Mouse (Mus musculus) hindbrain, embryonic 10.5 days (tissue): ENCODE data around the gene Fmo5. TPM values are rescaled to one million over a fixed set of nuclear protein-coding genes. Genes with fewer than 3 reads are reported as not detected.

Experiments
- DNase-seq: peaks from one replicate; pipeline ENCODE4 v3.0.0-alpha.2; 2017; ENCODE audit warnings: low spot score
- H3K27ac ChIP-seq: fragments of 300-500 bp; sonication (generic); 2 replicates; pipeline ENCODE4 v1.5.1; 2016; ENCODE audit warnings: mild to moderate bottlenecking, moderate library complexity
- H3K27me3 ChIP-seq: fragments of 300-500 bp; sonication (generic); 2 replicates; pipeline ENCODE4 v1.6.1; 2016; ENCODE audit warnings: mild to moderate bottlenecking; ENCODE audit not compliant: poor library complexity, insufficient read depth, severe bottlenecking
- H3K36me3 ChIP-seq: fragments of 300-500 bp; sonication (generic); 2 replicates; pipeline ENCODE4 v1.6.1; 2016; ENCODE audit warnings: mild to moderate bottlenecking, moderate library complexity
- H3K4me1 ChIP-seq: fragments of 300-500 bp; sonication (generic); replicated peaks from 2 replicates; pipeline ENCODE4 v1.6.1; 2016; ENCODE audit warnings: mild to moderate bottlenecking
- H3K4me3 ChIP-seq: fragments of 300-500 bp; sonication (generic); 2 replicates; pipeline ENCODE4 v1.5.1; 2016; ENCODE audit warnings: mild to moderate bottlenecking, moderate library complexity
- H3K9me3 ChIP-seq: fragments of 300-500 bp; sonication (generic); 2 replicates; pipeline ENCODE4 v1.6.1; 2016; ENCODE audit warnings: mild to moderate bottlenecking, moderate library complexity
- WGBS: fragments of 180-500 bp; shearing (Covaris S2); methylation state at CpG from one replicate; pipeline ENCODE4 v1.1.7; 2016; 5-methylcytosine and 5-hydroxymethylcytosine counted together
- polyA plus RNA-seq: library from polyadenylated mRNA; unstranded; fragments of >200 nt; fragmentation: Nextera tagmentation; extraction: Ambion mirVana; gene quantifications from 2 replicates; pipeline ENCODE4 v1.2.1, GENCODE M21; 2016

Fmo5 gene
- 0.50 and 0.76 TPM in 2 replicates for polyA plus RNA-seq

GRCm38 (mm10) chr3:97628391-97629001 is at the start of gene Fmo5:
TSS of gene Fmo5 (plus strand) at chr3:97628804.
- Histone ChIP-seq H3K9me3 (no peaks in the 10 kb centered on the region), H3K4me3 (peak within 1 kb of the TSS; percentile 47), H3K36me3 (no peaks in the 10 kb centered on the region), H3K27me3 (no peaks in the 10 kb centered on the region), H3K4me1 (peaks cover 9% of the 10 kb centered on the region), H3K27ac (peak within 1 kb of the TSS; percentile 64)
- DNase-seq, result peak; percentile 34
- WGBS, result 5% methylated on average over 18 of the region's 18 CpGs

GRCm38 (mm10) chr3:97585383-97586160 is 43.0 kb upstream of the Fmo5 start:
- Histone ChIP-seq H3K4me3 (no peak overlapping the region), H3K27ac (no peak overlapping the region), H3K27me3 (no peaks in the 10 kb centered on the region), H3K9me3 (no peaks in the 10 kb centered on the region), H3K36me3 (peaks cover 72% of the 10 kb centered on the region), H3K4me1 (peaks cover 7% of the 10 kb centered on the region; the same call in 1 of the 2 replicates)
- 70% methylated on average over 18 of the region's 18 CpGs for WGBS
- DNase-seq, result peak; percentile 81

GRCm38 (mm10) chr3:97587656-97588055 is 40.9 kb upstream of the Fmo5 start:
- 79% methylated on average over 9 of the region's 9 CpGs for WGBS
- H3K4me1 ChIP-seq, result peaks cover 7% of the 10 kb centered on the region; the same call in 1 of the 2 replicates
- H3K9me3 ChIP-seq, result no peaks in the 10 kb centered on the region
- no peak overlapping the region for H3K4me3 ChIP-seq
- DNase-seq, result peak; percentile 3
- peaks cover 71% of the 10 kb centered on the region for H3K36me3 ChIP-seq
- no peak overlapping the region for H3K27ac ChIP-seq
- no peaks in the 10 kb centered on the region for H3K27me3 ChIP-seq

- Histone ChIP-seq H3K27me3 (no peaks in the 10 kb centered on the region), H3K9me3 (no peaks in the 10 kb centered on the region), H3K4me3 (no peak overlapping the region), H3K36me3 (peaks cover 68% of the 10 kb centered on the region), H3K4me1 (peaks cover 7% of the 10 kb centered on the region; the same call in 1 of the 2 replicates), H3K27ac (no peak overlapping the region)
- WGBS, result 61% methylated on average over 8 of the region's 8 CpGs
- DNase-seq, result no peak
Measured at GRCm38 (mm10) chr3:97590699-97591098, 37.9 kb upstream of the Fmo5 start.

GRCm38 (mm10) chr3:97593089-97593488 is 35.5 kb upstream of the Fmo5 start:
- Histone ChIP-seq H3K36me3 (peaks cover 64% of the 10 kb centered on the region), H3K9me3 (no peaks in the 10 kb centered on the region), H3K27ac (no peak overlapping the region), H3K27me3 (no peaks in the 10 kb centered on the region), H3K4me3 (no peak overlapping the region), H3K4me1 (no peaks in the 10 kb centered on the region)
- WGBS, result 93% methylated on average over 5 of the region's 5 CpGs
- no peak for DNase-seq

GRCm38 (mm10) chr3:97594140-97594539 is 34.5 kb upstream of the Fmo5 start:
- peaks cover 61% of the 10 kb centered on the region for H3K36me3 ChIP-seq
- DNase-seq, result no peak
- H3K9me3 ChIP-seq, result no peaks in the 10 kb centered on the region
- H3K4me1 ChIP-seq, result no peaks in the 10 kb centered on the region
- no peak overlapping the region for H3K27ac ChIP-seq
- 93% methylated on average over 13 of the region's 13 CpGs for WGBS
- H3K4me3 ChIP-seq, result no peak overlapping the region
- no peaks in the 10 kb centered on the region for H3K27me3 ChIP-seq

GRCm38 (mm10) chr3:97595066-97595465 is 33.5 kb upstream of the Fmo5 start:
- Histone ChIP-seq H3K27me3 (no peaks in the 10 kb centered on the region), H3K4me1 (no peaks in the 10 kb centered on the region), H3K9me3 (no peaks in the 10 kb centered on the region), H3K36me3 (peaks cover 61% of the 10 kb centered on the region), H3K27ac (no peak overlapping the region), H3K4me3 (no peak overlapping the region)
- WGBS, result 96% methylated on average over 6 of the region's 6 CpGs
- DNase-seq, result no peak

GRCm38 (mm10) chr3:97596796-97597195 is 31.8 kb upstream of the Fmo5 start:
- DNase-seq, result no peak
- Histone ChIP-seq H3K27ac (no peak overlapping the region), H3K4me3 (no peak overlapping the region), H3K36me3 (peaks cover 61% of the 10 kb centered on the region), H3K4me1 (no peaks in the 10 kb centered on the region), H3K27me3 (no peaks in the 10 kb centered on the region), H3K9me3 (no peaks in the 10 kb centered on the region)
- WGBS, result 91% methylated on average over 8 of the region's 8 CpGs

GRCm38 (mm10) chr3:97600050-97600832 is 28.4 kb upstream of the Fmo5 start:
- 95% methylated on average over 3 of the region's 3 CpGs for WGBS
- DNase-seq, result no peak
- Histone ChIP-seq H3K4me1 (no peaks in the 10 kb centered on the region), H3K4me3 (no peak overlapping the region), H3K36me3 (peaks cover 51% of the 10 kb centered on the region), H3K27me3 (no peaks in the 10 kb centered on the region), H3K27ac (no peak overlapping the region), H3K9me3 (no peaks in the 10 kb centered on the region)

- peak; percentile 17 for DNase-seq
- no peaks in the 10 kb centered on the region for H3K9me3 ChIP-seq
- 3% methylated on average over 20 of the region's 20 CpGs for WGBS
- H3K27ac ChIP-seq, result peak overlapping the region; percentile 99
- H3K4me1 ChIP-seq, result peaks cover 17% of the 10 kb centered on the region
- peak overlapping the region; percentile 80 for H3K4me3 ChIP-seq
- H3K36me3 ChIP-seq, result no peaks in the 10 kb centered on the region
- H3K27me3 ChIP-seq, result no peaks in the 10 kb centered on the region
Measured at GRCm38 (mm10) chr3:97609201-97609844, 19.3 kb upstream of the Fmo5 start.

GRCm38 (mm10) chr3:97609845-97610410 is 18.7 kb upstream of the Fmo5 start, which contains the start of gene Chd1l:
TSS of gene Chd1l (minus strand) at chr3:97610203.
- Histone ChIP-seq H3K4me3 (peak within 1 kb of the TSS; percentile 80), H3K27me3 (no peaks in the 10 kb centered on the region), H3K9me3 (no peaks in the 10 kb centered on the region), H3K36me3 (no peaks in the 10 kb centered on the region), H3K27ac (peak within 1 kb of the TSS; percentile 99), H3K4me1 (peaks cover 17% of the 10 kb centered on the region)
- 1% methylated on average over 56 of the region's 56 CpGs for WGBS
- DNase-seq, result peak; percentile 94

GRCm38 (mm10) chr3:97611021-97611420 is 17.6 kb upstream of the Fmo5 start:
- Histone ChIP-seq H3K36me3 (no peaks in the 10 kb centered on the region), H3K27me3 (no peaks in the 10 kb centered on the region), H3K9me3 (no peaks in the 10 kb centered on the region), H3K4me3 (no peak overlapping the region), H3K27ac (no peak overlapping the region), H3K4me1 (peaks cover 17% of the 10 kb centered on the region)
- no peak for DNase-seq
- 90% methylated on average over 6 of the region's 6 CpGs for WGBS
